Mouse (Mus musculus) kidney, embryonic 15.5 days (tissue): ENCODE measurements around the gene Mrpl34. TPM values are rescaled to one million over a fixed set of nuclear protein-coding genes. Genes with fewer than 3 reads are reported as not detected.

Source experiments
- ATAC-seq: fragments of 200-750 bp; cut with Nextera tagmentation; replicated peaks from 2 replicates; pipeline ENCODE4 v1.8.0; 2017; ENCODE audit warnings: moderate TSS enrichment; ENCODE audit not compliant: low FRiP score
- H3K27ac ChIP-seq: fragments of 300-500 bp; sonication (generic); 2 replicates; pipeline ENCODE4 v1.5.1; 2015; ENCODE audit warnings: mild to moderate bottlenecking, inconsistent platforms
- H3K27me3 ChIP-seq: fragments of 300-500 bp; sonication (generic); 2 replicates; pipeline ENCODE4 v1.6.1; 2015; ENCODE audit warnings: inconsistent platforms
- H3K36me3 ChIP-seq: fragments of 300-500 bp; sonication (generic); 2 replicates; pipeline ENCODE4 v1.6.1; 2015; ENCODE audit warnings: inconsistent platforms
- H3K4me1 ChIP-seq: fragments of 300-500 bp; sonication (generic); 2 replicates; pipeline ENCODE4 v1.6.1; 2015; ENCODE audit warnings: inconsistent platforms
- H3K4me2 ChIP-seq: fragments of 300-500 bp; sonication (generic); 2 replicates; pipeline ENCODE4 v1.6.1; 2015; ENCODE audit warnings: moderate library complexity, mild to moderate bottlenecking, inconsistent platforms
- H3K4me3 ChIP-seq: fragments of 300-500 bp; sonication (generic); replicated peaks from 2 replicates; pipeline ENCODE4 v1.5.1; 2015; ENCODE audit warnings: mild to moderate bottlenecking, inconsistent platforms
- H3K9ac ChIP-seq: fragments of 300-500 bp; sonication (generic); 2 replicates; pipeline ENCODE4 v1.6.1; 2015; ENCODE audit warnings: mild to moderate bottlenecking, inconsistent platforms
- H3K9me3 ChIP-seq: fragments of 300-500 bp; sonication (generic); replicated peaks from 2 replicates; pipeline ENCODE4 v1.6.1; 2016; ENCODE audit warnings: inconsistent platforms
- WGBS: fragments of 180-500 bp; shearing (Covaris S2); methylation state at CpG from one replicate; pipeline ENCODE4 v1.1.7; 2015; ENCODE audit warnings: mixed read lengths; 5-methylcytosine and 5-hydroxymethylcytosine counted together
- polyA plus RNA-seq: library from polyadenylated mRNA; unstranded; fragments of >200 nt; fragmentation: Nextera tagmentation; extraction: Ambion mirVana; gene quantifications from 2 replicates; pipeline ENCODE4 v1.2.1, GENCODE M21; 2015

Gene Mrpl34
- polyA plus RNA-seq, 1 experiment from 2014 or later = 178 TPM

DNA sequence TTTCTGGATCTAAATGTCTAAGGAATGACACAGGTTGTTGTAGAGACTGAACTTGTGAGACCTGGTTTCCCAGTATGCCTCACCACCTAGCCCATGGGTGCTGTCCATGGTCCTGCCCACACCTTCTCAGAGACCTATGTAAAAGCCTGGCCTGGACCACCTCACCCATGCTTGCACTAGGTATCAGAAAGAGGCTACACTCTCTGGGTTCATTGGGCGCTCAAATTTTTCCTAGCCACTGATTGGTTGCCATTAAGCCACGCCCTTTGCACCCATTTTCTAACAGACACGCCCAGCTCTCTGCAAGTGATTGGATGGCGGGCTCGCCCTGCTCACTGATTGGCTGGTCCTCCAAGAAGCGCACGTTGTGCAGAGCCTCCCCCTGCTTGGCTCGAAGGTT, 19.2 kb downstream of the Mrpl34 start:
- Histone ChIP-seq H3K4me2 (no peak overlapping the region), H3K4me1 (peaks cover 55% of the 10 kb centered on the region), H3K27ac (no peak overlapping the region), H3K9ac (no peak overlapping the region), H3K36me3 (peaks cover 32% of the 10 kb centered on the region), H3K4me3 (peak overlapping the region; percentile 85; the same call in 1 of the 2 replicates), H3K27me3 (no peaks in the 10 kb centered on the region), H3K9me3 (no peaks in the 10 kb centered on the region)
- WGBS = 54% methylated on average over 8 of the region's 8 CpGs
- no peak for ATAC-seq

- Histone ChIP-seq H3K9ac (peak overlapping the region; percentile 82; the same call in 1 of the 2 replicates), H3K9me3 (no peaks in the 10 kb centered on the region), H3K4me1 (peaks cover 63% of the 10 kb centered on the region), H3K36me3 (peaks cover 27% of the 10 kb centered on the region), H3K4me2 (peak overlapping the region; percentile 93), H3K4me3 (peak overlapping the region; percentile 85), H3K27me3 (no peaks in the 10 kb centered on the region), H3K27ac (no peak overlapping the region)
- ATAC-seq = no peak
- WGBS = 92% methylated on average over 19 of the region's 19 CpGs
These were observed 20.0 kb downstream of the Mrpl34 start for GRCm38 (mm10) chr8:71484736-71485135.

GRCm38 (mm10) chr8:71485142-71486135, 20.7 kb downstream of the Mrpl34 start, which contains the start of gene Ano8:
Ano8 (minus strand) TSS chr8:71485963.
- WGBS = 5% methylated on average over 55 of the region's 58 CpGs
- Histone ChIP-seq H3K27me3 (no peaks in the 10 kb centered on the region), H3K4me2 (peak within 1 kb of the TSS; percentile 93), H3K27ac (peak within 1 kb of the TSS; percentile 86), H3K9me3 (no peaks in the 10 kb centered on the region), H3K4me3 (peak within 1 kb of the TSS; percentile 85), H3K9ac (peak within 1 kb of the TSS; percentile 82), H3K36me3 (peaks cover 30% of the 10 kb centered on the region), H3K4me1 (peaks cover 62% of the 10 kb centered on the region)
- ATAC-seq = peak; percentile 50

DNA sequence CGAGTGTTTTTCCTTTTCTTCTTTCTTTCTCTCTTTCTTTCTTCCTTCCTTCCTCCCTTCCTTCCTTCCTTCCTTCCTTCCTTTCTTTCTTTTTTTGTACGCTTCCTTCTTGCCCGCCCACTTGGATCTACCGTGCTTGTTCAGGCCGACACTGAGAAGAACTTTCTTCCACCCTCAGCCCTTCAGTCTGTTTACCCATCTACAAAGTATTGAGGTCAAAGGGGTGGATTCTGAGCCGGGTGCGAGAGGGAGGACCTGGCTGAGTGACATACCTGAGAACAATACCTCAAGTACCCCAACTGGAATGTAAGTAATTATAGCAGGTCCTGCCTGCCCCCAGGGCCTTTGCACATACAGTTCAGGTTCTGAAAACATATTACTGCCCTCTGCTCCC, 21.4 kb downstream of the Mrpl34 start:
- 15% methylated on average over 7 of the region's 7 CpGs for WGBS
- H3K27ac ChIP-seq = peak overlapping the region; percentile 48; the same call in 1 of the 2 replicates

DNA sequence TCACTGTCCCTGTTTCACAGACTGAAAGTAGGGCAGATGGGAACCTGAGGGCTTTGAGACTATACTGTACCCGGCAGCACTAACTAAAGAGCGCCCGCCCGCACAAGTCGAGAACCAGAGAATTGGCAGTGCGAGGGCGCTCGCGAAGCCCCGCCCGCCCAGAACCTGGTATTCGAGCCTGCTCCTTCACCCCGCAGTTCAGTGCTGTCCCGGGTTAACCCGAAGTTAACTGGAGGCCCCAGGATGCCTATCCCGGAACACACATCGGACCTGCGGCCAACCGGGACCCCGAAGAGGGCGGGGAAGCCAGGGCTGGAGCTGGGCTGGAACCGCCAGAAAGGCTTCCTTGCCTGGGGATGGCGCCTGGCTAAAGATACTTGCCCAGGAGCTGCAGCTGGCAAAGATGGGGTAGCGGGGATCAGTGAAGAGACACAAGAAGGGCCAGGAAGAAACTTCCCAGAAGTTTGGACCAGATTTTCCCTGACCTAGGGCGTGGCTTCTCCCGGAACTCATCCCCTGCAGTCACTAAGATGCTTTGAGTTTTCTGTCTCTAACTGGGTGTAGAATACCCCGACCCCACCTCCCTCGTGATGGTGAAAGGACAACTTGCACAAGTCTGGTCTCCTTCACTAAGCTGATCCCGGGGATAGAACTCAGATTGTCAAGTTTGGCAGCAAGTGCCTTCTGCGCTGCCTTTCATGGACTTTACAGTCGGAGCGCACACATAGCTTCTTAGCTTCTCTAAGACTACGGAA, 23.1 kb downstream of the Mrpl34 start, which contains the start of gene Gtpbp3:
Gene Gtpbp3, plus strand, starts transcription at position 413 of the 755 bp plus-strand sequence.
- H3K27me3 ChIP-seq = no peaks in the 10 kb centered on the region
- H3K27ac ChIP-seq = peak within 1 kb of the TSS; percentile 96
- peak within 1 kb of the TSS; percentile 87 for H3K4me3 ChIP-seq
- peak within 1 kb of the TSS; percentile 88 for H3K9ac ChIP-seq
- no peaks in the 10 kb centered on the region for H3K9me3 ChIP-seq
- ATAC-seq = peak; percentile 50
- peaks cover 48% of the 10 kb centered on the region for H3K4me1 ChIP-seq
- WGBS = under 1% methylated on average over 33 of the region's 33 CpGs
- H3K4me2 ChIP-seq = peak within 1 kb of the TSS; percentile 100
- H3K36me3 ChIP-seq = peaks cover 36% of the 10 kb centered on the region

More for the DNA sequence above, 21.4 kb downstream of the Mrpl34 start:
- peaks cover 32% of the 10 kb centered on the region for H3K36me3 ChIP-seq
- peak overlapping the region; percentile 85 for H3K4me3 ChIP-seq
- peak overlapping the region; percentile 93 for H3K4me2 ChIP-seq
- ATAC-seq = no peak
- H3K27me3 ChIP-seq = no peaks in the 10 kb centered on the region
- H3K4me1 ChIP-seq = peaks cover 55% of the 10 kb centered on the region
- H3K9ac ChIP-seq = no peak overlapping the region
- no peaks in the 10 kb centered on the region for H3K9me3 ChIP-seq

- Histone ChIP-seq H3K4me2 (peak overlapping the region; percentile 100), H3K9ac (peak overlapping the region; percentile 88), H3K27me3 (no peaks in the 10 kb centered on the region), H3K4me1 (peaks cover 48% of the 10 kb centered on the region), H3K27ac (peak overlapping the region; percentile 96), H3K9me3 (no peaks in the 10 kb centered on the region), H3K4me3 (peak overlapping the region; percentile 87), H3K36me3 (peaks cover 36% of the 10 kb centered on the region)
- under 1% methylated on average over 22 of the region's 22 CpGs for WGBS
- peak; percentile 81 for ATAC-seq
These were observed 23.7 kb downstream of the Mrpl34 start for GRCm38 (mm10) chr8:71488454-71488853.

DNA sequence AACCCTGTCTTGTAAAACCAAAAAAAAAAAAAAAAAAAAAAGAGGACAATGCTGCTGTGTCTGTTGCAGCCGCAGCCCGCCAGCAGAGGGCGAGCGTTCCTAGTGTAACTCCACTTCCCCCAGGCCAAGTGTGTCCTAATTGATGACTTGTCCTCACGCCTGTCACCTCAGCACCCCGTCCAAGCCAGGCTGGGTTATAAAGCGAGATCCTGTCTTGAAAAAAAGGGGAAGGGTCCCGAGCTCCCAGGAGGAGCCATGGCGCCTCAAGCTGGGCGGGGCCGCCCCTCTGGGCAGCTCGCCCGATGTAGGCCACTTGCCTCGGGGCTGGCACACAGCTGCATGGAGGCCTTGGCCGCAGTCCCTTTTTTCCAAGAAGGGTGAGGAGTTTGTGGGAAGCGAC, 30.3 kb downstream of the Mrpl34 start:
- peaks cover 43% of the 10 kb centered on the region for H3K36me3 ChIP-seq
- H3K4me3 ChIP-seq = no peak overlapping the region
- no peak overlapping the region for H3K9ac ChIP-seq
- peaks cover 52% of the 10 kb centered on the region for H3K4me1 ChIP-seq
- peak overlapping the region; percentile 35; the same call in 1 of the 2 replicates for H3K4me2 ChIP-seq
- H3K27me3 ChIP-seq = no peaks in the 10 kb centered on the region
- WGBS = 19% methylated on average over 16 of the region's 16 CpGs
- H3K27ac ChIP-seq = peak overlapping the region; percentile 90
- peak; percentile 24; the same call in 1 of the 2 replicates for ATAC-seq
- H3K9me3 ChIP-seq = no peaks in the 10 kb centered on the region

DNA sequence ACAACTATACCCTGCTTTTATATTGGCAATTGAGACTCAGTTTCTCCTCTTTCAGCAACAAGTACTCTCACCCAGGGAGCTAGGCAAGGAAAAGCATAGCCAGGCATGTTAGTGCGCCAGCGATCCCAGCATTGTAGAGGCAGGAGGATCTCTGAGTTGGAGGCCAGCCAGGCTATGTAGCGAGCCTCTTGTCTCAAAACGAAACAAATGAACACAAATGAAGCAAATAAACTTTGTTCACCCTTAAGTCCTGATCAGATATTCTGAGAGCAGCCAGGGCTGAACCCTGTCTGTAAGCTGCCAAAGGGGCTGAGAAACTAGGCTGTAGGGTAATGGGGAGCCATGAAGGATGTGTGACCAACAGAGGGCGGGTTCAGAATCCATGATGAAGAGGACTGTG, 31.1 kb downstream of the Mrpl34 start:
- H3K27ac ChIP-seq = peak overlapping the region; percentile 90
- H3K4me1 ChIP-seq = peaks cover 58% of the 10 kb centered on the region
- no peak overlapping the region for H3K4me3 ChIP-seq
- no peak for ATAC-seq
- no peaks in the 10 kb centered on the region for H3K9me3 ChIP-seq
- no peak overlapping the region; the same call in 1 of the 2 replicates for H3K4me2 ChIP-seq
- H3K27me3 ChIP-seq = no peaks in the 10 kb centered on the region
- H3K9ac ChIP-seq = no peak overlapping the region
- H3K36me3 ChIP-seq = peaks cover 35% of the 10 kb centered on the region
- 81% methylated on average over 5 of the region's 5 CpGs for WGBS

- peaks cover 59% of the 10 kb centered on the region for H3K4me1 ChIP-seq
These were observed 31.7 kb downstream of the Mrpl34 start for GRCm38 (mm10) chr8:71496481-71496880.

DNA sequence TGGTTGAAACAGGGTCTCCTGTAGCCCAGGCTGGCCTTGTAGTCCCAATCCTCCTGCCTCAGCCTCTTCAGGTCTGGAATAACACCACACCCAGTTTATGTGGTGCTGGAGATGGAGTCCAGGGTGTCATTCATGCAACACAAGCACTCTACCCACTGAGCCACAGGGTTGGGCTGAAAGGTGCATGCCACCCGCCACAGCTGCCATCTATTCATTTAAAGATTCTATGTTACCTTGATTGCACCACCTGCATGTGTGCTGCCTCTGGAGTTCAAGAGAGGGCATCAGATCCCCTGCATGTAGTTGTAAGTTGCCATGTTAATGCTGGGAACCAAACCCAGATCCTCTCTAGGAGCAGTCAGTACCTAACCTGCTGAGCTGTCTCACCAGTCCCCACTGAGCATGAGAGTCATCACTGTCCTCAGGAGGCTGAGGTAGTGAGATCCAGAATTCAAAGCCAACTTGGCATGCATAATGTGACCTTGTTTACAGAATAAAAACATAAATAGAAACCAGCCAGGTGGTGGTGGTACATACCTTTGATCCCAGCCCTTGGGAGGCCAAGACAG, 32.4 kb downstream of the Mrpl34 start:
- no peak for ATAC-seq
- peaks cover 23% of the 10 kb centered on the region for H3K36me3 ChIP-seq
- H3K4me2 ChIP-seq = no peak overlapping the region
- H3K27ac ChIP-seq = peak overlapping the region; percentile 90
- no peak overlapping the region for H3K9ac ChIP-seq
- H3K4me1 ChIP-seq = peaks cover 59% of the 10 kb centered on the region
- WGBS = 78% methylated on average over 1 of the region's 1 CpGs
- no peaks in the 10 kb centered on the region for H3K9me3 ChIP-seq
- no peaks in the 10 kb centered on the region for H3K27me3 ChIP-seq
- H3K4me3 ChIP-seq = no peak overlapping the region

More at GRCm38 (mm10) chr8:71496481-71496880, 31.7 kb downstream of the Mrpl34 start:
- H3K4me3 ChIP-seq = no peak overlapping the region
- H3K36me3 ChIP-seq = peaks cover 28% of the 10 kb centered on the region
- peak; percentile 30 for ATAC-seq
- 0 out of 2 replicates have a peak overlapping the region, but pooled peaks have one; percentile 12 for H3K9ac ChIP-seq
- WGBS = 11% methylated on average over 11 of the region's 11 CpGs
- no peaks in the 10 kb centered on the region for H3K27me3 ChIP-seq
- H3K4me2 ChIP-seq = no peak overlapping the region; the same call in 1 of the 2 replicates
- H3K27ac ChIP-seq = peak overlapping the region; percentile 90
- no peaks in the 10 kb centered on the region for H3K9me3 ChIP-seq

DNA sequence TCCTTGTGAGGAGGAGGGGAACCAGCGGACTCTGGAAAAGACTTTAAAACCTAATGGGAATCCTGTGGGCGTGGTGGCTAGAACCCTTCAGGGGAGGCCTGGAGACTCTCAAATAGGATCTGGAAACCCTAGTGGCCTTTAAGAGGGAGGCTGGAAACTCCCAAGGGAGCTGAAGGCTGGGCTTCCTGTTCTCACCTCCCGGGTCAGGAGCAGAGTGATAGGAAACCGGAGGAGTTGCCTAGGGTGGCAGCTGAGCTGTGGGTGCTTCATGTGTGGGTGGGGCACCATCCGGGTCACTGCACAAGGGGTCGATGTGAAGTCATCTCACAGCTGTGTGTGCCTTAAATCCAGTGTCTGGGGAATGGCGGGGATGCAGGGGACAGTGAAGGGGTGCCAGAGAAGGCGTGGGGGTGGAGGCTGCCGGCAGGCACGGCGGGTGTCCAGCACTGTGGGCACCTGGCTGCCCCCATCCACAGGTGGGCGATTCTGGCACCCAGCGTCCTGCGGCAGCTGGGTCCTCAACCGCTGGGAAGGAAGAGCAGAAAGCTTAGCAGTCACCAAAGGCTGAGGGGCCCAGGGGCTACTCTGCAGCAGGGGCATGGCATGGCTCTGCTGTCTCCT, 33.2 kb downstream of the Mrpl34 start:
- 0 out of 2 replicates have a peak overlapping the region, but pooled peaks have one; percentile 4 for H3K9ac ChIP-seq
- no peaks in the 10 kb centered on the region for H3K9me3 ChIP-seq
- H3K4me1 ChIP-seq = peaks cover 59% of the 10 kb centered on the region
- ATAC-seq = peak; percentile 33
- H3K4me3 ChIP-seq = no peak overlapping the region
- peak overlapping the region; percentile 9 for H3K4me2 ChIP-seq
- peaks cover 14% of the 10 kb centered on the region for H3K36me3 ChIP-seq
- H3K27ac ChIP-seq = peak overlapping the region; percentile 90
- H3K27me3 ChIP-seq = no peaks in the 10 kb centered on the region
- 5% methylated on average over 15 of the region's 15 CpGs for WGBS
